Mouse (Mus musculus) urinary bladder, postnatal 14 days (tissue): ENCODE measurements around the gene Enox1.

Experiments
- DNase-seq: peaks from one replicate; pipeline ENCODE4 v3.0.0; 2021; ENCODE audit warnings: low spot score

The Enox1 gene

GRCm38 (mm10) chr14:77705006-77705405 lies 548.4 kb downstream of the Enox1 start:
- no peak for DNase-seq

GRCm38 (mm10) chr14:77706511-77707246 lies 550.1 kb downstream of the Enox1 start:
- DNase-seq: no peak

- no peak for DNase-seq
Observed at GRCm38 (mm10) chr14:77707279-77707678, 550.7 kb downstream of the Enox1 start.

GRCm38 (mm10) chr14:77708354-77709150 lies 552.0 kb downstream of the Enox1 start:
- DNase-seq: no peak

GRCm38 (mm10) chr14:77714931-77715535 lies 558.5 kb downstream of the Enox1 start:
- DNase-seq: no peak

GRCm38 (mm10) chr14:77716981-77717380 lies 560.4 kb downstream of the Enox1 start:
- DNase-seq: no peak

- no peak for DNase-seq
Observed at GRCm38 (mm10) chr14:77718814-77719213, 562.3 kb downstream of the Enox1 start.

- no peak for DNase-seq
Observed at GRCm38 (mm10) chr14:77738056-77738455, 581.5 kb downstream of the Enox1 start.

- DNase-seq: no peak
Observed at GRCm38 (mm10) chr14:77738751-77739365, 582.3 kb downstream of the Enox1 start.

- no peak for DNase-seq
Observed at GRCm38 (mm10) chr14:77739376-77739775, 582.8 kb downstream of the Enox1 start.

GRCm38 (mm10) chr14:77744638-77745240 lies 588.2 kb downstream of the Enox1 start:
- no peak for DNase-seq

- DNase-seq: no peak
Observed at GRCm38 (mm10) chr14:77748920-77749319, 592.4 kb downstream of the Enox1 start.
